Mouse (Mus musculus) testis, adult 2 months (tissue): ENCODE measurements around the gene Zfp947. TPM values are rescaled to one million over a fixed set of nuclear protein-coding genes. Genes with fewer than 3 reads are reported as not detected.
"Not testable (repeated sequence)": the region's sequence is repeated elsewhere in the genome, so short reads cannot be mapped to it uniquely, and the experiment has no call there.

Source experiments
- H3K27ac ChIP-seq: fragments of 200-500 bp; 2 replicates; pipeline ENCODE4 v1.5.1; 2012; ENCODE audit warnings: low read depth, low read length; ENCODE audit not compliant: control insufficient read depth, insufficient read depth
- H3K27me3 ChIP-seq: fragments of 200-500 bp; 2 replicates; pipeline ENCODE4 v1.6.1; 2012; ENCODE audit warnings: mild to moderate bottlenecking, low read length, moderate library complexity; ENCODE audit not compliant: control insufficient read depth, insufficient read depth
- H3K36me3 ChIP-seq: fragments of 200-500 bp; 2 replicates; pipeline ENCODE4 v1.6.1; 2012; ENCODE audit warnings: mild to moderate bottlenecking, low read length; ENCODE audit not compliant: control insufficient read depth, insufficient read depth
- H3K4me1 ChIP-seq: fragments of 200-500 bp; 2 replicates; pipeline ENCODE4 v1.6.1; 2012; ENCODE audit warnings: low read length; ENCODE audit not compliant: control insufficient read depth, insufficient read depth
- H3K4me3 ChIP-seq: fragments of 200-500 bp; 2 replicates; pipeline ENCODE4 v1.5.1; 2012; ENCODE audit warnings: low read depth, mild to moderate bottlenecking, low read length, moderate library complexity, mixed read lengths; ENCODE audit not compliant: control insufficient read depth
- CTCF ChIP-seq: fragments of 200-500 bp; IDR thresholded peaks from 2 replicates; pipeline ENCODE4 v1.5.1; 2012; ENCODE audit warnings: low read depth, mild to moderate bottlenecking, inconsistent platforms, low read length, moderate library complexity; ENCODE audit not compliant: control insufficient read depth, insufficient read depth, insufficient replicate concordance
- POLR2A ChIP-seq: fragments of 200-500 bp; IDR thresholded peaks from 2 replicates; pipeline ENCODE4 v1.6.1; 2012; ENCODE audit warnings: low read depth, mild to moderate bottlenecking, inconsistent platforms, low read length, moderate library complexity; ENCODE audit not compliant: control insufficient read depth
- polyA plus RNA-seq: library from polyadenylated mRNA; depleted of rRNA; stranded (reverse); fragments of >200 nt; gene quantifications from 2 replicates; pipeline ENCODE4 v1.2.3, GENCODE M21; 2012; rRNA removed

Gene Zfp947
- 0.04 and 0.06 TPM in 2 replicates for polyA plus RNA-seq

DNA sequence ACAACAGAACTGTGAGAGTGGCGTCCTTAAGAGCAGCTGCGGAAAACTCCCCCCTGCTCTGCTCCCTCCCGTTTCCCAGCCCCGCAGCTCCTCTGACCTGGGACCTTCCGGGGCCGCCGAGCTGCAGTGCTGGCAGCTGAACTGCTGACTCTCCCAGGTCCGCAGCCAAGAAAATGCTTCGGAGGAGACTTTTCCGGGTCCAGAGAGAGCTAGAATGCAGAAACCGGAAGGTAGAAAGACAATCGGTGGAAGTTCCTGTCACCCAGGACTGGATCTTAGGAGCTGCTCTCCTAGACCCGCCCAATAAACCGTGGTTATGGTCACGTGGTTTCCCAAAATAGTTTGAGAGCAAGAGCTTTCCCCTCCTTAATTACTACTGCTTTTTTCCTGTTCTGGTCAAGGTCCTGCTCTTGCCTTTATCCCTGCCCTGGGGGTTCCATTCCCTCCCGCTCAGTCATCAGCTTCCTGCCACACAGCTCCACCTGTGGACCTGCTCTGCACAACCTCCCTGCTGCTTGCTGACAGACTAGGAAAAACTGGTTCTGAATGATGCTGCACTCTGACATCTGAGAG, at the start of gene Zfp947:
Gene Zfp947 (minus strand): TSS at position 469 of the 573 bp plus-strand sequence.
- H3K4me3 ChIP-seq, result peak within 1 kb of the TSS; percentile 43
- not testable (repeated sequence) for H3K36me3 ChIP-seq, H3K27me3 ChIP-seq, H3K27ac ChIP-seq, H3K4me1 ChIP-seq

- H3K4me1 ChIP-seq, H3K27ac ChIP-seq, H3K27me3 ChIP-seq, H3K36me3 ChIP-seq, H3K4me3 ChIP-seq: not testable (repeated sequence)
Observed at GRCm38 (mm10) chr17:22165304-22165703, 686 bp downstream of the Zfp947 start.

DNA sequence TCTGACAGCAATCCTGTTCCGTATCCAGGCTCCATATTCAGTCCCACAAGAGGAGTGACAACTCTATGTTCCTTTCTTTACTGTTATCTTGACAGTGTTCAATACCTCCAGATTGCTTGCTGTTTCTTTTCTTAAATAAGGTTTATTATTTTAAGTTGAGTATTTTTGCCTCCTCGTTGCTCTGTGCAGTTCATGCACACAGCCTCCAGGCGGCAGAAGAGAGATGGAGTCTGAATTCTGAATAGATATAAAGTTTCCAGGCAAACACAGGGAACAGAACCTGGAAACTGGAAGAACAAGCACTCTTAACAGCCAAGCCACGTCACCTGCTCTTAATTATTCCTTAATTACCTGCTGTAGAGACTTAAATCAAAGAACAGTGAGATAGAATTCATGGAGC, 12.0 kb downstream of the Zfp947 start:
- H3K4me3 ChIP-seq, H3K27ac ChIP-seq, H3K4me1 ChIP-seq, H3K36me3 ChIP-seq, H3K27me3 ChIP-seq: not testable (repeated sequence)

- Histone ChIP-seq H3K27ac (no peak overlapping the region), H3K4me3 (no peak overlapping the region)
- TF ChIP-seq CTCF (no peak), POLR2A (no peak)
Observed at GRCm38 (mm10) chr17:22118770-22119169, 47.2 kb downstream of the Zfp947 start.

More at GRCm38 (mm10) chr17:22118770-22119169, 47.2 kb downstream of the Zfp947 start:
- Histone ChIP-seq H3K27me3 (no peaks in the 10 kb centered on the region), H3K36me3 (no peaks in the 10 kb centered on the region), H3K4me1 (no peaks in the 10 kb centered on the region)

Other genes starting within 250 kb of the Zfp947 start
- 1.9 and 2.8 TPM in 2 replicates for gene Zfp942, start 203.7 kb downstream of the Zfp947 start, polyA plus RNA-seq
- gene Zfp943, start 203.6 kb downstream of the Zfp947 start, polyA plus RNA-seq, result 4.3 and 4.4 TPM in 2 replicates
- 0.11 and 0.25 TPM in 2 replicates for gene Zfp994, start 59.4 kb upstream of the Zfp947 start, polyA plus RNA-seq
- gene CT030661.1, start 148.6 kb upstream of the Zfp947 start, polyA plus RNA-seq, result 1.4 and 2.0 TPM in 2 replicates
- gene Zfp944, start 195.2 kb upstream of the Zfp947 start, polyA plus RNA-seq, result 2.8 and 3.0 TPM in 2 replicates
- 0.71 and 0.84 TPM in 2 replicates for gene Zfp758, start 195.3 kb upstream of the Zfp947 start, polyA plus RNA-seq